Mouse (Mus musculus): ENCODE measurements around the gene Fut9. TPM values are rescaled to one million over a fixed set of nuclear protein-coding genes. Genes with fewer than 3 reads are reported as not detected.

The Fut9 gene
- polyA plus RNA-seq, 1 experiment: not detected

GRCm38 (mm10) chr4:25738782-25739181 lies 61.3 kb downstream of the Fut9 start:
- TF ChIP-seq CTCF (IDR thresholded peaks at IDR 0.05; ENCODE audit: extremely low read depth, insufficient read depth, insufficient read length, insufficient replicate concordance) (no peak), POLR2A (IDR thresholded peaks at IDR 0.05; ENCODE audit: low read depth, low read length) (no peak)
- WGBS: 76% methylated on average over 4 of the region's 4 CpGs
- Histone ChIP-seq H3K36me3 (ENCODE audit: control insufficient read depth, insufficient read depth, low read length) (no peaks in the 10 kb centered on the region), H3K4me1 (ENCODE audit: control insufficient read depth, insufficient read depth, insufficient read length) (no peaks in the 10 kb centered on the region), H3K27me3 (ENCODE audit: control insufficient read depth, insufficient read depth, low read length) (no peaks in the 10 kb centered on the region), H3K4me3 (ENCODE audit: extremely low read depth, insufficient read depth, insufficient read length) (no peak overlapping the region), H3K27ac (ENCODE audit: insufficient read depth, low read length) (no peak overlapping the region)
- no peak for DNase-seq (ENCODE audit: low read depth in 1 of 2, low spot score in 2 of 2)

GRCm38 (mm10) chr4:25721576-25721975 lies 78.5 kb downstream of the Fut9 start:
- no peaks in the 10 kb centered on the region for H3K27me3 ChIP-seq (ENCODE audit: control insufficient read depth, insufficient read depth, low read length)
- TF ChIP-seq CTCF (IDR thresholded peaks at IDR 0.05; ENCODE audit: extremely low read depth, insufficient read depth, insufficient read length, insufficient replicate concordance) (no peak), POLR2A (IDR thresholded peaks at IDR 0.05; ENCODE audit: low read depth, low read length) (no peak)
- no peaks in the 10 kb centered on the region for H3K36me3 ChIP-seq (ENCODE audit: control insufficient read depth, insufficient read depth, low read length)
- H3K27ac ChIP-seq (ENCODE audit: insufficient read depth, low read length): no peak overlapping the region
- WGBS: 82% methylated on average over 5 of the region's 5 CpGs
- H3K4me3 ChIP-seq (ENCODE audit: extremely low read depth, insufficient read depth, insufficient read length): no peak overlapping the region
- H3K4me1 ChIP-seq (ENCODE audit: control insufficient read depth, insufficient read depth, insufficient read length): no peaks in the 10 kb centered on the region
- DNase-seq (ENCODE audit: low read depth in 1 of 2, low spot score in 2 of 2): no peak

DNA sequence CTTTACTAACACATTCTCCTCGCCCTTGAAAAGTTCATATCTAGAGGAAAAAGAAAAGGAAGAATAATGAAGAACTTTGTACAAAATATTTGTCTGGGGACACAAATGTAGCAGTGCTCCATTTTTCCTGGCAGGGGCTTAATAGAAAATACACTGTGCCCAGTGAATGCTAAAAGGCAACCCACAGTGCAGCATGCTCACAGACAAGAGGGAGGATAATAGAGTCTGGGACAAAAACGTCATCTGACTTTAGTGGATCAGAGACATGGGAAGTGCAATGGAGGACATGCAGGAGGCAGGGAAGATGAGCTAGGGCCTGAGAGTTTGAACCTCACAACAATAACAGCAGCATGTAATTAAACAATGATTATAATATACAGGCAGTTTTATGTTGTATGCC lies 86.1 kb downstream of the Fut9 start:
- Histone ChIP-seq H3K36me3 (ENCODE audit: control insufficient read depth, insufficient read depth, low read length) (no peaks in the 10 kb centered on the region), H3K27ac (ENCODE audit: insufficient read depth, low read length) (no peak overlapping the region), H3K4me1 (ENCODE audit: control insufficient read depth, insufficient read depth, insufficient read length) (no peaks in the 10 kb centered on the region), H3K27me3 (ENCODE audit: control insufficient read depth, insufficient read depth, low read length) (no peaks in the 10 kb centered on the region), H3K4me3 (ENCODE audit: extremely low read depth, insufficient read depth, insufficient read length) (no peak overlapping the region)
- WGBS: 60% methylated on average over 2 of the region's 2 CpGs
- DNase-seq (ENCODE audit: low read depth in 1 of 2, low spot score in 2 of 2): no peak
- TF ChIP-seq POLR2A (IDR thresholded peaks at IDR 0.05; ENCODE audit: low read depth, low read length) (no peak), CTCF (IDR thresholded peaks at IDR 0.05; ENCODE audit: extremely low read depth, insufficient read depth, insufficient read length, insufficient replicate concordance) (no peak)

GRCm38 (mm10) chr4:25684976-25685375 lies 115.1 kb downstream of the Fut9 start:
- 85% methylated on average over 3 of the region's 3 CpGs for WGBS
- no peak for DNase-seq (ENCODE audit: low read depth in 1 of 2, low spot score in 2 of 2)
- no peaks in the 10 kb centered on the region for H3K27me3 ChIP-seq (ENCODE audit: control insufficient read depth, insufficient read depth, low read length)
- no peaks in the 10 kb centered on the region for H3K4me1 ChIP-seq (ENCODE audit: control insufficient read depth, insufficient read depth, insufficient read length)
- no peak overlapping the region for H3K4me3 ChIP-seq (ENCODE audit: extremely low read depth, insufficient read depth, insufficient read length)
- H3K36me3 ChIP-seq (ENCODE audit: control insufficient read depth, insufficient read depth, low read length): no peaks in the 10 kb centered on the region
- H3K27ac ChIP-seq (ENCODE audit: insufficient read depth, low read length): no peak overlapping the region
- TF ChIP-seq CTCF (IDR thresholded peaks at IDR 0.05; ENCODE audit: extremely low read depth, insufficient read depth, insufficient read length, insufficient replicate concordance): no peak
- no peak for TF ChIP-seq POLR2A (IDR thresholded peaks at IDR 0.05; ENCODE audit: low read depth, low read length)

DNA sequence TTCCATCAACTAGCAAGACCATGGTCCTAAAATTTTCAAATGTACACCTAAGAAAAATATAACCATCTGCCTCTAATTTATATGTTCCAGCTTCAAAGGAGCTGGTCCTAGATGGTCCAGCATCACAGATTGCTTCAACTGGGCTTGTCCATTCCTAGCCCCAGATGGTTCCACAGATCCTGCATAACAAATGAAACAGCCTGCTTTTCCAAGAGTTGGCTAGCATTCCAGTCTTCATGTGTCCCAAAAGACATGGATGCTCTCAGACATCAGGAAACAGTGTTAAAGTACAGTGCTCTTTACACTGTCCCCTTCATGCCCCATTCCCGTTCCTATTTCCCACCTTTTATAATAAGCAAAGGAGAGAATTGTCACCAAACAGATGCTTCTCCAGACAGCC lies 135.8 kb downstream of the Fut9 start:
- no peak for DNase-seq (ENCODE audit: low read depth in 1 of 2, low spot score in 2 of 2)
- Histone ChIP-seq H3K27ac (ENCODE audit: insufficient read depth, low read length) (no peak overlapping the region), H3K4me3 (ENCODE audit: extremely low read depth, insufficient read depth, insufficient read length) (no peak overlapping the region), H3K36me3 (ENCODE audit: control insufficient read depth, insufficient read depth, low read length) (no peaks in the 10 kb centered on the region), H3K4me1 (ENCODE audit: control insufficient read depth, insufficient read depth, insufficient read length) (no peaks in the 10 kb centered on the region), H3K27me3 (ENCODE audit: control insufficient read depth, insufficient read depth, low read length) (no peaks in the 10 kb centered on the region)
- no peak for TF ChIP-seq POLR2A (IDR thresholded peaks at IDR 0.05; ENCODE audit: low read depth, low read length)
- no peak for TF ChIP-seq CTCF (IDR thresholded peaks at IDR 0.05; ENCODE audit: extremely low read depth, insufficient read depth, insufficient read length, insufficient replicate concordance)
- WGBS: 81% methylated on average over 1 of the region's 1 CpGs

GRCm38 (mm10) chr4:25661204-25661727 lies 138.8 kb downstream of the Fut9 start:
- no peak for TF ChIP-seq CTCF (IDR thresholded peaks at IDR 0.05; ENCODE audit: extremely low read depth, insufficient read depth, insufficient read length, insufficient replicate concordance)
- no peak overlapping the region for H3K4me3 ChIP-seq (ENCODE audit: extremely low read depth, insufficient read depth, insufficient read length)
- H3K27ac ChIP-seq (ENCODE audit: insufficient read depth, low read length): no peak overlapping the region
- DNase-seq (ENCODE audit: low read depth in 1 of 2, low spot score in 2 of 2): no peak
- H3K27me3 ChIP-seq (ENCODE audit: control insufficient read depth, insufficient read depth, low read length): no peaks in the 10 kb centered on the region
- no peaks in the 10 kb centered on the region for H3K4me1 ChIP-seq (ENCODE audit: control insufficient read depth, insufficient read depth, insufficient read length)
- H3K36me3 ChIP-seq (ENCODE audit: control insufficient read depth, insufficient read depth, low read length): no peaks in the 10 kb centered on the region
- 83% methylated on average over 3 of the region's 3 CpGs for WGBS

- Histone ChIP-seq H3K4me1 (ENCODE audit: control insufficient read depth, insufficient read depth, insufficient read length) (no peaks in the 10 kb centered on the region), H3K27ac (ENCODE audit: insufficient read depth, low read length) (no peak overlapping the region), H3K36me3 (ENCODE audit: control insufficient read depth, insufficient read depth, low read length) (no peaks in the 10 kb centered on the region), H3K4me3 (ENCODE audit: extremely low read depth, insufficient read depth, insufficient read length) (no peak overlapping the region), H3K27me3 (ENCODE audit: control insufficient read depth, insufficient read depth, low read length) (no peaks in the 10 kb centered on the region)
- 77% methylated on average over 3 of the region's 3 CpGs for WGBS
- DNase-seq (ENCODE audit: low read depth in 1 of 2, low spot score in 2 of 2): no peak
- TF ChIP-seq CTCF (IDR thresholded peaks at IDR 0.05; ENCODE audit: extremely low read depth, insufficient read depth, insufficient read length, insufficient replicate concordance) (no peak), POLR2A (IDR thresholded peaks at IDR 0.05; ENCODE audit: low read depth, low read length) (no peak)
Observed at GRCm38 (mm10) chr4:25658792-25659191, 141.3 kb downstream of the Fut9 start.
